In the genomic region with DNA sequence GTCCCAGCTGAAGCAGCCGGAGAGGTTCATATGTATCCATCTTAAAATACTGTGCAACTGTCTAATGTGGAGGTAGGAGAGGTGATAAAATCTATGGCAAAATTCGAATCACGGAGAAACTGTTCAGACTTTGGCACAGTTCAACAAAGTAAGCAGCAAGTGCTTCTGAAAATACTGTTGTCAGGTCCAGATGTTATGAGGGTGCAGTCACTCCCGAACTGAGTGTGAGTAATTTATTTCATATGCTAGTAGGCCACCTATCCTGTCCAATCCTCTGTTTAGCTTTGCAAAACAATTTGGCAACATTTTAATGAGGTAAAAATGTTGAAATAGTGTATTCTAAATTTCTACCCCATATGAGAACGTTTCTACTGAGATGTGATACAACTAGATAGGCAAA, we compare ENCODE assay signal across 24 mouse cellular contexts.
"Had no signal": no experiment of that assay in that cellular context is flagged by ENCODE, and none has a peak within 500 bp of the region (broad histone marks: within the 10 kb centered on the region; RNA-seq: fewer than 3 reads in every experiment).

No protein-coding gene starts in this region.

- H3K27me3 ChIP-seq: heart, embryonic 12.5 days; hindbrain, embryonic 12.5 days; intestine, embryonic 15.5 days; limb, embryonic 12.5 days had no signal

- H3K9ac ChIP-seq: forebrain, postnatal 0 days; heart, embryonic 12.5 days; hindbrain, embryonic 12.5 days; hindbrain, embryonic 14.5 days; intestine, embryonic 15.5 days; limb, embryonic 12.5 days had no signal

- DNase-seq: forebrain, postnatal 0 days; gastrocnemius, postnatal 14 days; gastrocnemius, postnatal 36 days; heart, adult 11 months; heart, postnatal 10 days; heart, postnatal 4 days; kidney, adult 18-20 months; kidney, adult 8-10 months; kidney, postnatal 10 days; kidney, postnatal 25 days; kidney, postnatal 4 days had no signal

- ATAC-seq: forebrain, postnatal 0 days; hindbrain, embryonic 16.5 days; inflammation-experienced regulatory T-cells, adult 6 months; intestine, embryonic 15.5 days; intestine, postnatal 0 days had no signal

- H3K4me2 ChIP-seq: heart, embryonic 12.5 days; hindbrain, embryonic 12.5 days; hindbrain, embryonic 14.5 days; intestine, embryonic 15.5 days; limb, embryonic 12.5 days had no signal

- H3K36me3 ChIP-seq: heart, embryonic 10.5 days; heart, embryonic 12.5 days; hindbrain, embryonic 10.5 days; hindbrain, embryonic 12.5 days; intestine, embryonic 15.5 days; limb, embryonic 10.5 days; limb, embryonic 12.5 days had no signal

- H3K4me3 ChIP-seq: heart, embryonic 10.5 days; heart, embryonic 12.5 days; hindbrain, embryonic 10.5 days; hindbrain, embryonic 12.5 days; intestine, embryonic 15.5 days; layer of hippocampus, adult 2 months; left cerebral cortex, adult 2 months; limb, embryonic 10.5 days; limb, embryonic 12.5 days had no signal

- H3K4me1 ChIP-seq: heart, embryonic 10.5 days; hindbrain, embryonic 10.5 days; hindbrain, embryonic 12.5 days; intestine, embryonic 15.5 days; limb, embryonic 10.5 days; limb, embryonic 12.5 days had no signal

- H3K9me3 ChIP-seq: heart, embryonic 10.5 days; heart, embryonic 12.5 days; hindbrain, embryonic 10.5 days; hindbrain, embryonic 12.5 days; intestine, embryonic 15.5 days; limb, embryonic 10.5 days; limb, embryonic 12.5 days had no signal

- H3K27ac ChIP-seq: heart, embryonic 10.5 days; hindbrain, embryonic 10.5 days; hindbrain, embryonic 12.5 days; hindbrain, embryonic 14.5 days; intestine, embryonic 15.5 days; layer of hippocampus, adult 2 months; left cerebral cortex, adult 2 months; limb, embryonic 10.5 days; limb, embryonic 12.5 days had no signal
